Mouse (Mus musculus) limb, embryonic 15.5 days (tissue): ENCODE data around the gene Kctd19. TPM values are rescaled to one million over a fixed set of nuclear protein-coding genes. Genes with fewer than 3 reads are reported as not detected.

Experiments used
- ATAC-seq: fragments of 200-750 bp; cut with Nextera tagmentation; 2 replicates; pipeline ENCODE4 v1.8.0; 2017; ENCODE audit warnings: low read depth, moderate TSS enrichment; ENCODE audit not compliant: insufficient number of reproducible peaks, low FRiP score, low TSS enrichment
- H3K27ac ChIP-seq: fragments of 300-500 bp; sonication (generic); 2 replicates; pipeline ENCODE4 v1.5.1; 2015; ENCODE audit warnings: moderate library complexity, mild to moderate bottlenecking, inconsistent platforms
- H3K27me3 ChIP-seq: fragments of 300-500 bp; sonication (generic); 2 replicates; pipeline ENCODE4 v1.6.1; 2015; ENCODE audit warnings: inconsistent platforms
- H3K36me3 ChIP-seq: fragments of 300-500 bp; sonication (generic); 2 replicates; pipeline ENCODE4 v1.6.1; 2015; ENCODE audit warnings: inconsistent platforms
- H3K4me1 ChIP-seq: fragments of 300-500 bp; sonication (generic); 2 replicates; pipeline ENCODE4 v1.6.1; 2015; ENCODE audit warnings: inconsistent platforms
- H3K4me2 ChIP-seq: fragments of 300-500 bp; sonication (generic); 2 replicates; pipeline ENCODE4 v1.6.1; 2015; ENCODE audit warnings: mild to moderate bottlenecking, inconsistent platforms
- H3K4me3 ChIP-seq: fragments of 300-500 bp; sonication (generic); 2 replicates; pipeline ENCODE4 v1.5.1; 2015; ENCODE audit warnings: mild to moderate bottlenecking, inconsistent platforms
- H3K9ac ChIP-seq: fragments of 300-500 bp; sonication (generic); 2 replicates; pipeline ENCODE4 v1.6.1; 2015; ENCODE audit warnings: inconsistent platforms
- H3K9me3 ChIP-seq: fragments of 300-500 bp; sonication (generic); 2 replicates; pipeline ENCODE4 v1.6.1; 2016; ENCODE audit warnings: inconsistent platforms
- WGBS: fragments of 180-500 bp; shearing (Covaris S2); methylation state at CpG from one replicate; pipeline ENCODE4 v1.1.7; 2015; 5-methylcytosine and 5-hydroxymethylcytosine counted together
- polyA plus RNA-seq: library from polyadenylated mRNA; unstranded; fragments of >200 nt; fragmentation: Nextera tagmentation; extraction: Ambion mirVana; gene quantifications from 2 replicates; pipeline ENCODE4 v1.2.1, GENCODE M21; 2015

The Kctd19 gene
- polyA plus RNA-seq, 1 experiment from 2014 or later = not detected

- H3K4me1 ChIP-seq = no peaks in the 10 kb centered on the region
- H3K27me3 ChIP-seq = no peaks in the 10 kb centered on the region
- H3K9me3 ChIP-seq = no peaks in the 10 kb centered on the region
- WGBS = 5% methylated on average over 6 of the region's 6 CpGs
- no peak overlapping the region for H3K27ac ChIP-seq
- no peak for ATAC-seq
- no peaks in the 10 kb centered on the region for H3K36me3 ChIP-seq
- no peak overlapping the region for H3K4me3 ChIP-seq
- H3K9ac ChIP-seq = no peak overlapping the region
- H3K4me2 ChIP-seq = no peak overlapping the region
Observed at GRCm38 (mm10) chr8:105441433-105441832, 28.1 kb upstream of the Kctd19 start.

- Histone ChIP-seq H3K27ac (no peak overlapping the region), H3K27me3 (no peaks in the 10 kb centered on the region), H3K9ac (no peak overlapping the region), H3K4me2 (no peak overlapping the region), H3K4me1 (0 out of 2 replicates have a peak, but pooled peaks cover under 1% of the 10 kb centered on the region), H3K36me3 (no peaks in the 10 kb centered on the region), H3K4me3 (no peak overlapping the region), H3K9me3 (no peaks in the 10 kb centered on the region)
- 37% methylated on average over 5 of the region's 5 CpGs for WGBS
- ATAC-seq = no peak
Observed at GRCm38 (mm10) chr8:105438865-105439264, 25.6 kb upstream of the Kctd19 start.

DNA sequence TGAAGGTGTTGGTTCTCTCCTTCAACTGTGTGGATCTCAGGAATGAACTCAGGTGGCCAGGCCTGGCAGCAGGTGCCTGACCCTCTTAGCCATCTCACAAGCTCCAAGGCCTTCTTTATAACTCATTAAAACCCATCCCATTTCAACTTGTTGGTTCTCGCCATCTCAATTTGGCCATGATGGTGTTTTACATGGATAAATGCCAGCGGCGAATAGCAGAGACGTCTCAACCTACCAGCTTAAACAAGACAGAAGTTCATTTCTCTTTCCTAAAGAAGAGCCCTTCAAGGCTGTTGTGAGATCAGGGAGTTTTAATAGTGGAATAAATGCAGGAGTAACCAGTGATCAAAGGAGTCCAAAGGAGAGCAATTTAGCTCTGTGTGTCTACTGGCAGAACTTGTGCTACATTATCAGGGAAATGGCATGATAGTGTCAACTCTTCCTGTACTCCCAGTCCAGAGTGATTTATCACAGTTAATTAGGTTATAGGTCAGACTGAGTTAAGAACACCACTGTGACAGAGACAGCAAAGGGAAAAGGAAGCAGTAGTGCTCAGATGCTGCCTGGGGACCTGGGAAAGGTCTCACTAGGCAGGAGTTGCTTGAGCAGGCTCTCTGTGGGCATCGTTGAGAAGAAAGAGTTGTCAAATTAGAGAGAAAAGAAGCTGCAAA is 23.9 kb upstream of the Kctd19 start:
- Histone ChIP-seq H3K9ac (no peak overlapping the region), H3K9me3 (no peaks in the 10 kb centered on the region), H3K27ac (no peak overlapping the region), H3K4me1 (0 out of 2 replicates have a peak, but pooled peaks cover 4% of the 10 kb centered on the region), H3K27me3 (no peaks in the 10 kb centered on the region), H3K36me3 (no peaks in the 10 kb centered on the region), H3K4me2 (no peak overlapping the region), H3K4me3 (no peak overlapping the region)
- no peak for ATAC-seq
- 80% methylated on average over 5 of the region's 5 CpGs for WGBS

GRCm38 (mm10) chr8:105436218-105436617 is 22.9 kb upstream of the Kctd19 start:
- no peak for ATAC-seq
- Histone ChIP-seq H3K36me3 (no peaks in the 10 kb centered on the region), H3K4me2 (no peak overlapping the region), H3K9me3 (no peaks in the 10 kb centered on the region), H3K4me3 (no peak overlapping the region), H3K27me3 (no peaks in the 10 kb centered on the region), H3K4me1 (0 out of 2 replicates have a peak, but pooled peaks cover 4% of the 10 kb centered on the region), H3K27ac (no peak overlapping the region), H3K9ac (no peak overlapping the region)
- WGBS = 69% methylated on average over 5 of the region's 5 CpGs

DNA sequence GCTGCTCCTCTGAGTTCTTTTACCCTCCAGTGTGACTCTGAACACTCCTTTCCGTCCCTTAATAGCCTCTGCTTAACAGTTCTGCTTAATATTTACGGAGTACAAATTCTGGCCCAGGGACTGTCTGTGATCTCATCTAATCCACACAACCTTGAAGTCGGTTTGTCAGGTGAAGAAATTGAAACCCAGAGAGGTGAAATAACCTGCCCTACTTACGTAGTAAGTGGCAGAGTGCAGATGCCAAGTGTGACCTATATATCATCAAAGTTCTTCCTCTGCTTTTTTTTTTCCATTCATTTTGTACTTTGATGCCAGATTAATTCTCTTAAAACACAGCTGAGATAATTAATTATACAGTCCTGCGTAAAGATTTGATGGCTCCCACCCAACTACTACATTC is 20.8 kb upstream of the Kctd19 start:
- Histone ChIP-seq H3K9me3 (no peaks in the 10 kb centered on the region), H3K4me1 (0 out of 2 replicates have a peak, but pooled peaks cover 4% of the 10 kb centered on the region), H3K36me3 (no peaks in the 10 kb centered on the region), H3K27ac (no peak overlapping the region), H3K4me2 (no peak overlapping the region), H3K27me3 (no peaks in the 10 kb centered on the region), H3K4me3 (no peak overlapping the region), H3K9ac (no peak overlapping the region)
- 52% methylated on average over 5 of the region's 5 CpGs for WGBS
- no peak for ATAC-seq

DNA sequence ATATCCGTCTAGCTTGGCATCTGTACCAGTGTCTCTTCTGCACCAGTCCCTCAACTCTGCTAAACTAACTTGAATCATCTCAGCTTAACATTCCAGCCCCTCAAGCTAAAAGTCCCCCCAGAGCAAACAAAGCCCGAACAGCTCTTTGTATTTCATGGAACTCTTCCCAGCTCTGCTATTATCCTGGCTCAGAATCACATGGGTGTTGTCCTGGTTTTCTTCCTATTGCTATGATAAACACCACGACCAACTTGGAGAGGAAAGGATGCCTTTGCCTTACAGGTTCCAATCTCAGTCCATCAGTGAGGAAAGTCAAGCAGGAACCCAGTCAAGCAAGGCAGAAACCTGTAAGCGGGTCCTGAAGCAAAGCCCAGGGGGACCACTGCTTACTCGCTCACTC is 20.2 kb upstream of the Kctd19 start:
- 50% methylated on average over 5 of the region's 5 CpGs for WGBS
- H3K27ac ChIP-seq = no peak overlapping the region
- ATAC-seq = no peak
- H3K9me3 ChIP-seq = no peaks in the 10 kb centered on the region
- no peaks in the 10 kb centered on the region for H3K36me3 ChIP-seq
- H3K9ac ChIP-seq = no peak overlapping the region
- H3K4me3 ChIP-seq = no peak overlapping the region
- 0 out of 2 replicates have a peak, but pooled peaks cover 4% of the 10 kb centered on the region for H3K4me1 ChIP-seq
- no peak overlapping the region for H3K4me2 ChIP-seq
- H3K27me3 ChIP-seq = no peaks in the 10 kb centered on the region

DNA sequence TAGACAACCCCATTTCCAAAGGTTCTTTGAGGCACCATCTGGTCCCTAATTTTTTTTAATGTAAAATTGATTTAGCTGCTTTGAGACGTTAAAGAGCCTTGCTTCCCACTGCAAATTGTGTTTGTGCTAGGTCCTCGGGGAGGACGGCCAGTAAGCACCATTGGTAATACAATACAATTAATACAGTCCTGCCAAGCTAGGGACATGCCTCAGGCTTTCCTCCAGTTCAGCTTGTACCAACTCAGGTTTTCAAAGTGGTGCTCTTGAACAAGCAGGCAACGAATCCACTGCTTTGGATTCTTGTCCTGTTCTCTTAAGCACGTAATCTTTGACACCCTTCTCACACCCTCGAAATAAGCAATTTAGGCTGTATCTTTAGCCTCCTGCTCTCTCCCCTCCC is 19.7 kb upstream of the Kctd19 start:
- ATAC-seq = no peak

GRCm38 (mm10) chr8:105431743-105432515 is 18.6 kb upstream of the Kctd19 start:
- no peak overlapping the region for H3K4me3 ChIP-seq
- no peak for ATAC-seq
- no peak overlapping the region for H3K9ac ChIP-seq
- no peaks in the 10 kb centered on the region for H3K27me3 ChIP-seq
- H3K9me3 ChIP-seq = no peaks in the 10 kb centered on the region
- H3K4me2 ChIP-seq = no peak overlapping the region
- 0 out of 2 replicates have a peak, but pooled peaks cover 4% of the 10 kb centered on the region for H3K4me1 ChIP-seq
- 61% methylated on average over 7 of the region's 7 CpGs for WGBS
- no peak overlapping the region for H3K27ac ChIP-seq
- no peaks in the 10 kb centered on the region for H3K36me3 ChIP-seq

More for the DNA sequence above, 19.7 kb upstream of the Kctd19 start:
- no peak overlapping the region for H3K27ac ChIP-seq
- WGBS = 54% methylated on average over 6 of the region's 6 CpGs
- 0 out of 2 replicates have a peak, but pooled peaks cover 4% of the 10 kb centered on the region for H3K4me1 ChIP-seq
- no peaks in the 10 kb centered on the region for H3K9me3 ChIP-seq
- no peak overlapping the region for H3K4me3 ChIP-seq
- no peak overlapping the region for H3K4me2 ChIP-seq
- H3K9ac ChIP-seq = no peak overlapping the region
- H3K27me3 ChIP-seq = no peaks in the 10 kb centered on the region
- no peaks in the 10 kb centered on the region for H3K36me3 ChIP-seq

- no peak overlapping the region for H3K27ac ChIP-seq
- ATAC-seq = no peak
- no peaks in the 10 kb centered on the region for H3K27me3 ChIP-seq
- no peak overlapping the region for H3K4me3 ChIP-seq
- no peak overlapping the region for H3K9ac ChIP-seq
- H3K4me2 ChIP-seq = no peak overlapping the region
- WGBS = 66% methylated on average over 6 of the region's 6 CpGs
- no peaks in the 10 kb centered on the region for H3K36me3 ChIP-seq
- no peaks in the 10 kb centered on the region for H3K4me1 ChIP-seq
- H3K9me3 ChIP-seq = no peaks in the 10 kb centered on the region
Observed at GRCm38 (mm10) chr8:105426878-105427277, 13.6 kb upstream of the Kctd19 start.

DNA sequence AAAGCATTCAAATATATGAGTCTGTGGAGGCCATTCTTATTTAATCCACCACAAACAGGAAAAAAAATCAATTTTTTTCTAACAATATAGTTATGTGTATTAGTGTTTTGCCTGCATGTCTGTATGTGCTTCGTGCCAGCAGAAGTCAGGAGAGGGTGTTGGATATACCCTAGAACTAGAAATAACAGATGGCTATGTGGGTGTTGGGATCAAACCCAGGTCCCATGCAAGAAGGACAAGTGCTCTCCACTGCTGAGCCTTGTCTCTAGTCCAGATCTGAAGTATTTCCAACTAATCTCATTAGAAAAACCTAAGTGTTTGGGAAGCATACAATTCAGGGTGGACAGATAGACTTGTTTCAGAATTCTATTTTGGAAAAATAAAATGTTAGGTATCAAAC is 8.7 kb upstream of the Kctd19 start:
- Histone ChIP-seq H3K36me3 (no peaks in the 10 kb centered on the region), H3K4me3 (no peak overlapping the region), H3K4me2 (no peak overlapping the region), H3K4me1 (no peaks in the 10 kb centered on the region), H3K27ac (no peak overlapping the region), H3K9me3 (no peaks in the 10 kb centered on the region), H3K27me3 (no peaks in the 10 kb centered on the region), H3K9ac (no peak overlapping the region)
- WGBS = 64% methylated on average over 1 of the region's 1 CpGs
- no peak for ATAC-seq

- peaks cover 9% of the 10 kb centered on the region; the same call in 1 of the 2 replicates for H3K27me3 ChIP-seq
- WGBS = 79% methylated on average over 4 of the region's 4 CpGs
Observed at GRCm38 (mm10) chr8:105419800-105420199, 6.5 kb upstream of the Kctd19 start.

DNA sequence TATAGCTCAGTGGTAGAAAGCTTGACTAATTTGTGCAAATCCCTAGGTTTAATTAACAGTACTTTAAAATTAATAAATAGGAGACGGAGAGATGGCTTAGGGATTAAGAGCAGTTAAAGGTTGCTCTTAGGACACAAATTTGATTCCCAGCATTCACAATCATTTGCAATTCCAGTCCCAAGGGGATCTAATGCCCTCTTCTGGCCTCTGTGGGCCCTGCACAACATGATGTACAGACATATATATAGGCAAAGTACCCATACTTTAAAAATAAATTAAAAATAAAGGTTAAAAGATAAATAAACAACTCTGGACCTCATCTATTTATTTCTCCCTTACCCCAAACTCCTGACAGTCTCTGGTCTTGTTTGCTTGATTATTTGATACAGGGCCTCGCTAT is 5.7 kb upstream of the Kctd19 start:
- Histone ChIP-seq H3K4me3 (no peak overlapping the region), H3K27me3 (peaks cover 17% of the 10 kb centered on the region), H3K36me3 (no peaks in the 10 kb centered on the region), H3K4me2 (no peak overlapping the region), H3K4me1 (no peaks in the 10 kb centered on the region), H3K9ac (no peak overlapping the region), H3K27ac (no peak overlapping the region), H3K9me3 (no peaks in the 10 kb centered on the region)
- no peak for ATAC-seq
- WGBS = 75% methylated on average over 2 of the region's 2 CpGs

More at GRCm38 (mm10) chr8:105419800-105420199, 6.5 kb upstream of the Kctd19 start:
- H3K36me3 ChIP-seq = no peaks in the 10 kb centered on the region
- no peak for ATAC-seq
- no peak overlapping the region for H3K4me3 ChIP-seq
- no peaks in the 10 kb centered on the region for H3K9me3 ChIP-seq
- H3K9ac ChIP-seq = no peak overlapping the region
- no peaks in the 10 kb centered on the region for H3K4me1 ChIP-seq
- no peak overlapping the region for H3K27ac ChIP-seq
- H3K4me2 ChIP-seq = no peak overlapping the region
